Mouse (Mus musculus) thymus, postnatal 0 days (tissue): ENCODE measurements around the gene Rnf8. TPM values are rescaled to one million over a fixed set of nuclear protein-coding genes. Genes with fewer than 3 reads are reported as not detected.
A peak's percentile ranks its signal among the peaks of the same experiment; 100 is the strongest.

Source experiments
- DNase-seq: peaks from one replicate; pipeline ENCODE4 v3.0.0-alpha.2; 2015; ENCODE audit warnings: low spot score
- microRNA-seq: library from miRNA; unstranded; fragments of <30 nt; microRNA quantifications from one replicate; pipeline ENCODE4, GENCODE M21; 2016; ENCODE audit warnings: borderline number of aligned reads
- polyA plus RNA-seq: library from polyadenylated mRNA; unstranded; fragments of >200 nt; fragmentation: Nextera tagmentation; extraction: Ambion mirVana; gene quantifications from 2 replicates; pipeline ENCODE4 v1.2.1, GENCODE M21; 2015

Gene Rnf8
- polyA plus RNA-seq, 1 experiment from 2014 or later, result 61.8 TPM

- no peak for DNase-seq
Measured at GRCm38 (mm10) chr17:29679038-29679767, 64.6 kb downstream of the Rnf8 start.

- DNase-seq, result no peak
Measured at GRCm38 (mm10) chr17:29680174-29680573, 65.6 kb downstream of the Rnf8 start.

- DNase-seq, result no peak
Measured at GRCm38 (mm10) chr17:29680921-29681320, 66.3 kb downstream of the Rnf8 start.

- no peak for DNase-seq
Measured at GRCm38 (mm10) chr17:29681669-29682068, 67.1 kb downstream of the Rnf8 start.

GRCm38 (mm10) chr17:29682261-29682660, 67.7 kb downstream of the Rnf8 start:
- DNase-seq, result no peak

- DNase-seq, result no peak
Measured at GRCm38 (mm10) chr17:29683127-29683526, 68.5 kb downstream of the Rnf8 start.

- DNase-seq, result no peak
Measured at GRCm38 (mm10) chr17:29684275-29684674, 69.7 kb downstream of the Rnf8 start.

- no peak for DNase-seq
Measured at GRCm38 (mm10) chr17:29686771-29687170, 72.2 kb downstream of the Rnf8 start.

- no peak for DNase-seq
Measured at GRCm38 (mm10) chr17:29687373-29687772, 72.8 kb downstream of the Rnf8 start.

- no peak for DNase-seq
Measured at GRCm38 (mm10) chr17:29688610-29689009, 74.0 kb downstream of the Rnf8 start.

GRCm38 (mm10) chr17:29690257-29690656, 75.7 kb downstream of the Rnf8 start:
- no peak for DNase-seq

GRCm38 (mm10) chr17:29692827-29693226, 78.2 kb downstream of the Rnf8 start:
- no peak for DNase-seq

GRCm38 (mm10) chr17:29693571-29693970, 79.0 kb downstream of the Rnf8 start:
- DNase-seq, result peak; percentile 86

GRCm38 (mm10) chr17:29694516-29694915, 79.9 kb downstream of the Rnf8 start:
- no peak for DNase-seq

Small RNA genes lying within 50 kb of the gene (microRNA-seq; reads per million reads assigned to microRNA genes)
- gene Mir7667, result not detected

Other genes starting within 250 kb of the Rnf8 start
- gene Pim1, start 124.0 kb upstream of the Rnf8 start, polyA plus RNA-seq, result 78.6 and 81.4 TPM in 2 replicates
- not detected in 2 replicates for gene Gm17657, start 65.2 kb upstream of the Rnf8 start, polyA plus RNA-seq
- gene Tbc1d22b, start 65.0 kb upstream of the Rnf8 start, polyA plus RNA-seq, result 10.7 and 13.8 TPM in 2 replicates
- 0.62 and 1.2 TPM in 2 replicates for gene Tmem217, start 62.4 kb upstream of the Rnf8 start, polyA plus RNA-seq
- gene Gm28043, start 86 bp downstream of the Rnf8 start, polyA plus RNA-seq, result 2.0 and 3.0 TPM in 2 replicates
- 131 and 136 TPM in 2 replicates for gene Cmtr1, start 45.8 kb downstream of the Rnf8 start, polyA plus RNA-seq
- gene Ccdc167, start 102.3 kb downstream of the Rnf8 start, polyA plus RNA-seq, result 9.2 and 10.8 TPM in 2 replicates